Mouse (Mus musculus): ENCODE measurements around the gene Stk19. TPM values are rescaled to one million over a fixed set of nuclear protein-coding genes. Genes with fewer than 3 reads are reported as not detected.

Gene Stk19
- 29.1 and 32.6 TPM in 2 replicates for total RNA-seq (2012; rRNA removed)

DNA sequence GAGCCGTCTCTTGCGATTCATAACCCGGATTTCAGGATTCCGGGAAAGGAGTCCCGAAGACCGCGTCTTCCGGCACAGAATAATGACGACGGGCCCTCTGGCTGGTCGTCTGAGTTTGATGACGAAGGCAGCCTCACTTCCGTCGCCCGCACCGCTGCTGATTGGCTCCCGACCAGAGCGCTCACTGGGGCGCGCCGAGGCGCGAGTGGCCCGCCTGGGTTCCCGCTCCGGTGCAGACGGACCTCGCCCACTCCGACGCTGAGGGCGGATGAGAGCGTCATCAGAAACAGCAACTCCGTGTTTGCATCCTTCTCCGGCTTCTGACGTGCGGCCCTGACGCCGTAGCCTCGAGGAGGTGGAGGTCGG lies at the start of gene Stk19, which contains the start of gene Dxo:
Gene Stk19, minus strand, starts transcription at position 90 of the 366 bp plus-strand sequence.
Gene Dxo, plus strand, starts transcription at position 164 of the 366 bp plus-strand sequence.
- TF ChIP-seq HCFC1 (IDR thresholded peaks at IDR 0.05; ENCODE audit: borderline replicate concordance, insufficient read depth, low read length): peak; percentile 83
- no peak for TF ChIP-seq ZNF384 (IDR thresholded peaks at IDR 0.05; ENCODE audit: low read depth, low read length)
- TF ChIP-seq ZC3H11A (IDR thresholded peaks at IDR 0.05; ENCODE audit: borderline replicate concordance, low read depth, low read length): 0 out of 2 replicates have a peak, but pooled peaks have one; percentile 28
- TF ChIP-seq MAFK (IDR thresholded peaks at IDR 0.05; ENCODE audit: insufficient read depth, low read depth, low read length): no peak
- H3K36me3 ChIP-seq (ENCODE audit: control insufficient read depth, insufficient read depth, low read length, poor library complexity, severe bottlenecking): peaks cover 31% of the 10 kb centered on the region
- no peaks in the 10 kb centered on the region for H3K9me3 ChIP-seq (ENCODE audit: control insufficient read depth, insufficient read depth, low read depth, low read length)
- H3K27ac ChIP-seq (ENCODE audit: insufficient read depth, low read depth, low read length, poor library complexity, severe bottlenecking): no peak within 1 kb of the TSS
- in situ Hi-C loops (cut with MboI; ENCODE audit: low sequenced_read_pairs in 2 of 2, unreplicated experiment in 2 of 2): no loop called here
- H3K4me1 ChIP-seq (ENCODE audit: control insufficient read depth in 2 of 2, insufficient read depth in 2 of 2, low read length in 2 of 2, poor library complexity in 1 of 2): peaks cover 0 to 6% of the 10 kb centered on the region in 2 experiments; a peak in 1 of 4 replicates
- peak within 1 kb of the TSS; percentile 87 for H3K9ac ChIP-seq (ENCODE audit: insufficient read depth, low read depth, low read length, poor library complexity, severe bottlenecking)
- peak within 1 kb of the TSS; percentile 82 to 84 for H3K4me3 ChIP-seq (ENCODE audit: insufficient read depth in 1 of 2, low read depth in 1 of 2, low read length in 2 of 2, poor library complexity in 1 of 2, severe bottlenecking in 1 of 2)
- peak; percentile 94 for DNase-seq (ENCODE audit: low read depth, low spot score)

DNA sequence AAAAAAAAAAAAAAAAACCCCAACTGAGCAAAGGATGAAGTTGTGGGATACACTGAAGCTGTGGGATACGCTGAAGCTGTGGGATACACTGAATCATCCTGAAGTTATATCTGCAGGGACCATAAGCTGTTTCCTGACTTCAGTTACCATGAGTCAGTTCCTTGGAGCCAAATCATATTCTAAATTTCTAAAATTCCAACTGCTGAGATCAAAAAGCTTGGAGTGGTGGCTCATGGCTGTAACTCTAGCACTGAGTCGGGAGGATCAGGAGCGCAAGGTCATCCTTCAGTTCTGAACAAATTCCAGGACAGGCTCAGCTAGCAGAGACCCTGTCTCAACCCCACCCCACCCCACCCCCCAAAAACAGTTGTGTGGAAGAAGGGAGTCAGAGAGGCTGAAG lies 48.9 kb upstream of the Stk19 start:
- H3K27ac ChIP-seq (ENCODE audit: insufficient read depth, low read depth, low read length, poor library complexity, severe bottlenecking): no peak overlapping the region
- no peak overlapping the region for H3K4me3 ChIP-seq (ENCODE audit: insufficient read depth in 1 of 2, low read depth in 1 of 2, low read length in 2 of 2, poor library complexity in 1 of 2, severe bottlenecking in 1 of 2)
- no peaks in the 10 kb centered on the region for H3K9me3 ChIP-seq (ENCODE audit: control insufficient read depth, insufficient read depth, low read depth, low read length)
- no peaks in the 10 kb centered on the region for H3K36me3 ChIP-seq (ENCODE audit: control insufficient read depth, insufficient read depth, low read length, poor library complexity, severe bottlenecking)
- DNase-seq (ENCODE audit: low read depth, low spot score): no peak
- peaks cover 1 to 4% of the 10 kb centered on the region in 2 experiments; a peak in 2 of 4 replicates for H3K4me1 ChIP-seq (ENCODE audit: control insufficient read depth in 2 of 2, insufficient read depth in 2 of 2, low read length in 2 of 2, poor library complexity in 1 of 2)
- TF ChIP-seq ZNF384 (IDR thresholded peaks at IDR 0.05; ENCODE audit: low read depth, low read length) (no peak), HCFC1 (IDR thresholded peaks at IDR 0.05; ENCODE audit: borderline replicate concordance, insufficient read depth, low read length) (no peak), ZC3H11A (IDR thresholded peaks at IDR 0.05; ENCODE audit: borderline replicate concordance, low read depth, low read length) (no peak), CHD2 (IDR thresholded peaks at IDR 0.05; ENCODE audit: low read depth, low read length) (no peak), MAFK (IDR thresholded peaks at IDR 0.05; ENCODE audit: insufficient read depth, low read depth, low read length) (no peak)
- in situ Hi-C loops (cut with MboI; ENCODE audit: low sequenced_read_pairs in 2 of 2, unreplicated experiment in 2 of 2): no loop called here
- no peak overlapping the region for H3K9ac ChIP-seq (ENCODE audit: insufficient read depth, low read depth, low read length, poor library complexity, severe bottlenecking)

DNA sequence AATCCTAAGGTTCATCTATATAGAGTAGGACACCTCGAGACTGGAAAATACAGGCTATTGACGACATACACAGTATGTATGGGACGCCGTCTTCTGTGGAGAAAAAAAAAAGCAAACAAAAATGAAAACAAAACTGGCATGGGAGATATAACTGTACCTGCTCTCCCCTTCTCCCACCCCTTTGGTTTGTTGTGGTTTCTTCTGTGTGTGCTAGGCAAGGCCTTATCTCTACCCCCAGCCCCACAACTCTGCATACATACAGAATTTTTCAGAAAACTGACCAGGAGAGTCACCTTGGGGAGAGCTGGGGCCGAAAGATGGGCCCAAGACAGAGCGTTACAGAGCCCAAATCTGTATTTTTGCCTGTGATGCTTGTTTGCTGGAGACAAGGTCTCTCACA lies 48.0 kb upstream of the Stk19 start:
- in situ Hi-C loops (cut with MboI; ENCODE audit: low sequenced_read_pairs in 2 of 2, unreplicated experiment in 2 of 2): no loop called here
- no peak for DNase-seq (ENCODE audit: low read depth, low spot score)
- Histone ChIP-seq H3K9ac (ENCODE audit: insufficient read depth, low read depth, low read length, poor library complexity, severe bottlenecking) (no peak overlapping the region), H3K4me3 (ENCODE audit: insufficient read depth in 1 of 2, low read depth in 1 of 2, low read length in 2 of 2, poor library complexity in 1 of 2, severe bottlenecking in 1 of 2) (no peak overlapping the region), H3K27ac (ENCODE audit: insufficient read depth, low read depth, low read length, poor library complexity, severe bottlenecking) (no peak overlapping the region), H3K9me3 (ENCODE audit: control insufficient read depth, insufficient read depth, low read depth, low read length) (no peaks in the 10 kb centered on the region), H3K36me3 (ENCODE audit: control insufficient read depth, insufficient read depth, low read length, poor library complexity, severe bottlenecking) (no peaks in the 10 kb centered on the region), H3K4me1 (ENCODE audit: control insufficient read depth in 2 of 2, insufficient read depth in 2 of 2, low read length in 2 of 2, poor library complexity in 1 of 2) (peaks cover 0 to 1% of the 10 kb centered on the region in 2 experiments; a peak in 2 of 4 replicates)
- TF ChIP-seq ZNF384 (IDR thresholded peaks at IDR 0.05; ENCODE audit: low read depth, low read length): no peak

DNA sequence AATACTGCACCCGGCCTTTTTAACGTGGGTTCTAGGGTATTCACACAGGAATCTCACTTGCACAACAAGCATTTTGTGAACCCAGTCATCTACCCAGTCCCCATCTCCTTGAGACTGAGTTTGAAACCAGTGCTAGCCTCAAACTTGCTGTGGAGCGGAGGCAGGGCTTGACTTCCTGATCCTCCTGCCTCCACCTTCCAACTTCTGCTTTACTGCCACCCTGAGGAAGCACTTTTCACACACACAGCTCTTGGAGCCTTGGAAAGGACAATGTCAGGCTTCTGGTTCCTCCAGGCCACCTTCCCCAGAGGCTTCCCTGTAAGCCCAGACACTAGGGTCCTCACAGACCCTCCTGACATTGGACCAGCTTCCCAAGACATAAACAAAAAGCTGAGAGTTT lies 46.6 kb upstream of the Stk19 start:
- Histone ChIP-seq H3K27ac (ENCODE audit: insufficient read depth, low read depth, low read length, poor library complexity, severe bottlenecking) (no peak overlapping the region), H3K4me3 (ENCODE audit: insufficient read depth in 1 of 2, low read depth in 1 of 2, low read length in 2 of 2, poor library complexity in 1 of 2, severe bottlenecking in 1 of 2) (no peak overlapping the region), H3K4me1 (ENCODE audit: control insufficient read depth in 2 of 2, insufficient read depth in 2 of 2, low read length in 2 of 2, poor library complexity in 1 of 2) (peaks cover 0 to 3% of the 10 kb centered on the region in 2 experiments; a peak in 2 of 4 replicates), H3K36me3 (ENCODE audit: control insufficient read depth, insufficient read depth, low read length, poor library complexity, severe bottlenecking) (no peaks in the 10 kb centered on the region), H3K9ac (ENCODE audit: insufficient read depth, low read depth, low read length, poor library complexity, severe bottlenecking) (no peak overlapping the region), H3K9me3 (ENCODE audit: control insufficient read depth, insufficient read depth, low read depth, low read length) (no peaks in the 10 kb centered on the region)
- DNase-seq (ENCODE audit: low read depth, low spot score): no peak
- TF ChIP-seq MAFK (IDR thresholded peaks at IDR 0.05; ENCODE audit: insufficient read depth, low read depth, low read length): no peak
- no peak for TF ChIP-seq CHD2 (IDR thresholded peaks at IDR 0.05; ENCODE audit: low read depth, low read length)
- TF ChIP-seq HCFC1 (IDR thresholded peaks at IDR 0.05; ENCODE audit: borderline replicate concordance, insufficient read depth, low read length): no peak
- no peak for TF ChIP-seq ZNF384 (IDR thresholded peaks at IDR 0.05; ENCODE audit: low read depth, low read length)
- no peak for TF ChIP-seq ZC3H11A (IDR thresholded peaks at IDR 0.05; ENCODE audit: borderline replicate concordance, low read depth, low read length)
- in situ Hi-C loops (cut with MboI; ENCODE audit: low sequenced_read_pairs in 2 of 2, unreplicated experiment in 2 of 2): no loop called here
